Mouse (Mus musculus): ENCODE data around the gene Pigx. TPM values are rescaled to one million over a fixed set of nuclear protein-coding genes. Genes with fewer than 3 reads are reported as not detected.

Gene Pigx
- total RNA-seq, 2 experiments from 2014 or later, result 29.2 to 29.7 TPM

GRCm38 (mm10) chr16:32062226-32062625 is 37.3 kb downstream of the Pigx start:
- no peak for DNase-seq (ENCODE audit: low spot score in 2 of 2)

GRCm38 (mm10) chr16:32059840-32060523 is 39.6 kb downstream of the Pigx start:
- no peak for DNase-seq (ENCODE audit: low spot score in 2 of 2)

GRCm38 (mm10) chr16:32058817-32059216 is 40.7 kb downstream of the Pigx start:
- no peak for DNase-seq (ENCODE audit: low spot score in 2 of 2)

GRCm38 (mm10) chr16:32042367-32042766 is 57.2 kb downstream of the Pigx start:
- DNase-seq (ENCODE audit: low spot score in 2 of 2), result no peak

Other genes starting within 250 kb of the Pigx start
- under 1 TPM; 0.18 to 0.21 TPM for gene Meltf, start 220.9 kb downstream of the Pigx start, total RNA-seq (2021)
- 10 to 100 TPM; 10.5 to 13.1 TPM for gene Pigz, start 165.9 kb downstream of the Pigx start, total RNA-seq (2021)
- gene 0610012G03Rik, start 151.2 kb downstream of the Pigx start, total RNA-seq (2021), result 10 to 100 TPM; 49.5 to 50.8 TPM
- 10 to 100 TPM; 47.8 to 52.5 TPM for gene Ncbp2, start 151.2 kb downstream of the Pigx start, total RNA-seq (2021)
- 10 to 100 TPM; 40.0 to 43.4 TPM for gene Senp5, start 96.5 kb downstream of the Pigx start, total RNA-seq (2021)
- 10 to 100 TPM; 33.3 TPM for gene Pak2, start 20.4 kb downstream of the Pigx start, total RNA-seq (2021)
- gene Cep19, start 60 bp upstream of the Pigx start, total RNA-seq (2021), result 10 to 100 TPM; 61.5 to 65.9 TPM
- 10 to 100 TPM; 10.6 to 11.7 TPM for gene Nrros, start 65.9 kb upstream of the Pigx start, total RNA-seq (2021)
- not detected for gene Bex6, start 80.1 kb upstream of the Pigx start, total RNA-seq (2021)
- 10 to 100 TPM; 42.8 to 43.1 TPM for gene Fbxo45, start 147.4 kb upstream of the Pigx start, total RNA-seq (2021)
- gene Wdr53, start 147.5 kb upstream of the Pigx start, total RNA-seq (2021), result 10 to 100 TPM; 10.7 to 12.8 TPM
- under 1 TPM in 1 of 2 experiments, not detected in 1; 0.30 TPM for gene Smco1, start 171.7 kb upstream of the Pigx start, total RNA-seq (2021)
- gene Rnf168, start 177.7 kb upstream of the Pigx start, total RNA-seq (2021), result 10 to 100 TPM; 22.7 to 24.7 TPM
- 10 to 100 TPM; 57.1 to 59.4 TPM for gene Ubxn7, start 232.5 kb upstream of the Pigx start, total RNA-seq (2021)